Mouse (Mus musculus) embryonic facial prominence, embryonic 15.5 days (tissue): ENCODE measurements at regions not wholly inside any gene's neighbourhood (a gene's known extent, or its start where the extent isn't known, plus 50 kb on each side); places are given as distances from the start of the nearest gene placed in this dataset.

Source experiments
- ATAC-seq: fragments of 200-750 bp; cut with Nextera tagmentation; 2 replicates; pipeline ENCODE4 v1.8.0; 2017; ENCODE audit warnings: low read depth, moderate TSS enrichment; ENCODE audit not compliant: insufficient number of reproducible peaks, low FRiP score, low TSS enrichment
- H3K27ac ChIP-seq: fragments of 300-500 bp; sonication (generic); replicated peaks from 2 replicates; pipeline ENCODE4 v1.5.1; 2015; ENCODE audit warnings: mild to moderate bottlenecking, inconsistent platforms
- H3K27me3 ChIP-seq: fragments of 300-500 bp; sonication (generic); 2 replicates; pipeline ENCODE4 v1.6.1; 2015; ENCODE audit warnings: inconsistent platforms
- H3K36me3 ChIP-seq: fragments of 300-500 bp; sonication (generic); 2 replicates; pipeline ENCODE4 v1.6.1; 2015; ENCODE audit warnings: mild to moderate bottlenecking, inconsistent platforms
- H3K4me1 ChIP-seq: fragments of 300-500 bp; sonication (generic); 2 replicates; pipeline ENCODE4 v1.6.1; 2015; ENCODE audit warnings: inconsistent platforms
- H3K4me2 ChIP-seq: fragments of 300-500 bp; sonication (generic); replicated peaks from 2 replicates; pipeline ENCODE4 v1.6.1; 2015; ENCODE audit warnings: mild to moderate bottlenecking, inconsistent platforms
- H3K4me3 ChIP-seq: fragments of 300-500 bp; sonication (generic); replicated peaks from 2 replicates; pipeline ENCODE4 v1.5.1; 2015; ENCODE audit warnings: mild to moderate bottlenecking, inconsistent platforms
- H3K9ac ChIP-seq: fragments of 300-500 bp; sonication (generic); 2 replicates; pipeline ENCODE4 v1.6.1; 2015; ENCODE audit warnings: inconsistent platforms
- H3K9me3 ChIP-seq: fragments of 300-500 bp; sonication (generic); replicated peaks from 2 replicates; pipeline ENCODE4 v1.6.1; 2016; ENCODE audit warnings: inconsistent platforms
- WGBS: fragments of 180-500 bp; shearing (Covaris S2); methylation state at CpG from one replicate; pipeline ENCODE4 v1.1.7; 2015; 5-methylcytosine and 5-hydroxymethylcytosine counted together

- WGBS = 75% methylated on average over 1 of the region's 1 CpGs
- Histone ChIP-seq H3K36me3 (no peaks in the 10 kb centered on the region), H3K4me1 (no peaks in the 10 kb centered on the region), H3K9me3 (no peaks in the 10 kb centered on the region), H3K4me3 (no peak overlapping the region), H3K27ac (no peak overlapping the region), H3K9ac (no peak overlapping the region), H3K27me3 (no peaks in the 10 kb centered on the region), H3K4me2 (no peak overlapping the region)
- no peak for ATAC-seq
These were observed 478.7 kb downstream of the Pdcd6ip start for GRCm38 (mm10) chr9:113229391-113229790.

- Histone ChIP-seq H3K9me3 (no peaks in the 10 kb centered on the region), H3K4me3 (no peak overlapping the region), H3K27ac (no peak overlapping the region), H3K36me3 (no peaks in the 10 kb centered on the region), H3K4me1 (no peaks in the 10 kb centered on the region), H3K4me2 (no peak overlapping the region), H3K27me3 (no peaks in the 10 kb centered on the region), H3K9ac (no peak overlapping the region)
- ATAC-seq = no peak
- WGBS = 68% methylated on average over 5 of the region's 5 CpGs
These were observed 494.1 kb downstream of the Pdcd6ip start for GRCm38 (mm10) chr9:113213930-113214329.

- Histone ChIP-seq H3K4me2 (no peak overlapping the region), H3K4me1 (no peaks in the 10 kb centered on the region), H3K27ac (no peak overlapping the region), H3K4me3 (no peak overlapping the region), H3K27me3 (no peaks in the 10 kb centered on the region), H3K9ac (no peak overlapping the region), H3K36me3 (no peaks in the 10 kb centered on the region), H3K9me3 (no peaks in the 10 kb centered on the region)
- WGBS = 73% methylated on average over 2 of the region's 2 CpGs
- no peak for ATAC-seq
These were observed 495.7 kb downstream of the Pdcd6ip start for GRCm38 (mm10) chr9:113212389-113212788.

DNA sequence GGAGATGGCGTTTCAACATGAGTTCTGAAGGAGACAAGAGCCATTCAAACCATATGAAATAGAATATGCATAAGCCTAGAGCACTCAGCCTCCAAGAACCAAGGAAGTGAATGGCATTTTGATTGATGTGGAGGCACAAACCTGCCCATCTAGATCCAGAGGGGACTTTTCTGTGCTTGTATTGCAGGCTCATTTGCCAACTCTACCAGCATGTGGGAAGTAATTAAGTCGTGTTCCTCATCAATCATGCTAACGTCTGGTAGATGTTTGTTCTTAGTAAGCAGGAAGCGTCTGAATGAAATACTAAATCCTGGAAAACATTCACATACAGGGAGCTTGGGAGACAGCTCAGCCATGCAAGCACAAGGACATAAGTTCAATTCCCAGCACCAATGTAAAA is 499.9 kb downstream of the Pdcd6ip start:
- 76% methylated on average over 4 of the region's 4 CpGs for WGBS
- ATAC-seq = no peak

GRCm38 (mm10) chr9:113199241-113199640 is 508.8 kb downstream of the Pdcd6ip start:
- ATAC-seq = no peak
- 91% methylated on average over 4 of the region's 4 CpGs for WGBS

More for the DNA sequence above, 499.9 kb downstream of the Pdcd6ip start:
- Histone ChIP-seq H3K27me3 (no peaks in the 10 kb centered on the region), H3K36me3 (no peaks in the 10 kb centered on the region), H3K4me1 (no peaks in the 10 kb centered on the region), H3K4me3 (no peak overlapping the region), H3K9me3 (no peaks in the 10 kb centered on the region), H3K9ac (no peak overlapping the region), H3K4me2 (no peak overlapping the region), H3K27ac (no peak overlapping the region)

GRCm38 (mm10) chr9:113195556-113195955 is 512.5 kb downstream of the Pdcd6ip start:
- 88% methylated on average over 4 of the region's 4 CpGs for WGBS
- ATAC-seq = no peak

More at GRCm38 (mm10) chr9:113199241-113199640, 508.8 kb downstream of the Pdcd6ip start:
- Histone ChIP-seq H3K4me2 (no peak overlapping the region), H3K36me3 (no peaks in the 10 kb centered on the region), H3K27me3 (no peaks in the 10 kb centered on the region), H3K4me3 (no peak overlapping the region), H3K9me3 (no peaks in the 10 kb centered on the region), H3K27ac (no peak overlapping the region), H3K9ac (no peak overlapping the region), H3K4me1 (no peaks in the 10 kb centered on the region)

DNA sequence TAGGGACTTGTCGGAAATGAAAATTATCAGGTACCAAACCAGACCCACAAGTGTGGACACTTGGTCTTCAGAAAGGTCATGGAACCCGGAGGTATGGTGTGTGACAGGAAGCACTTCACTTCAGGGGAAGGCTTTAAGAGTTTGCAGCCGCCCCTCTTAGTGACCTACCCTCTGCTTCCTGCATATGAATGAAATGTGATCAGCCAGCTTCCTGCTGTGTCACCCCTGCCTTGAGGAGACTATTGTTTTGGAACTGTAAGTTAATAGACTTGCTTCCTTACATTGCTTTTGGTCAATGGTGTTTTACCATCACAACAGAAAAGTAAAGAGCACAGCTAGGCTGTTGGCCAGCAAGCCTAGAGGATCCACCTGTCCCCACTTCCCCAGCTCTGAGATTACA is 515.3 kb downstream of the Pdcd6ip start:
- Histone ChIP-seq H3K4me1 (no peaks in the 10 kb centered on the region), H3K27me3 (no peaks in the 10 kb centered on the region), H3K36me3 (no peaks in the 10 kb centered on the region), H3K9me3 (no peaks in the 10 kb centered on the region), H3K4me3 (no peak overlapping the region), H3K27ac (no peak overlapping the region), H3K9ac (no peak overlapping the region), H3K4me2 (no peak overlapping the region)
- no peak for ATAC-seq
- WGBS = 62% methylated on average over 3 of the region's 3 CpGs

More at GRCm38 (mm10) chr9:113195556-113195955, 512.5 kb downstream of the Pdcd6ip start:
- H3K9ac ChIP-seq = no peak overlapping the region
- H3K27ac ChIP-seq = no peak overlapping the region
- H3K4me3 ChIP-seq = no peak overlapping the region
- H3K9me3 ChIP-seq = no peaks in the 10 kb centered on the region
- no peaks in the 10 kb centered on the region for H3K4me1 ChIP-seq
- H3K36me3 ChIP-seq = no peaks in the 10 kb centered on the region
- no peaks in the 10 kb centered on the region for H3K27me3 ChIP-seq
- H3K4me2 ChIP-seq = no peak overlapping the region

- H3K36me3 ChIP-seq = no peaks in the 10 kb centered on the region
- no peak for ATAC-seq
- WGBS = 86% methylated on average over 3 of the region's 3 CpGs
- H3K4me2 ChIP-seq = no peak overlapping the region
- no peaks in the 10 kb centered on the region for H3K27me3 ChIP-seq
- H3K9me3 ChIP-seq = no peaks in the 10 kb centered on the region
- H3K27ac ChIP-seq = no peak overlapping the region
- H3K9ac ChIP-seq = no peak overlapping the region
- H3K4me1 ChIP-seq = no peaks in the 10 kb centered on the region
- H3K4me3 ChIP-seq = no peak overlapping the region
These were observed 516.9 kb downstream of the Pdcd6ip start for GRCm38 (mm10) chr9:113191163-113191562.

- Histone ChIP-seq H3K27me3 (no peaks in the 10 kb centered on the region), H3K4me2 (no peak overlapping the region), H3K4me3 (no peak overlapping the region), H3K9me3 (no peaks in the 10 kb centered on the region), H3K4me1 (no peaks in the 10 kb centered on the region), H3K36me3 (no peaks in the 10 kb centered on the region), H3K27ac (no peak overlapping the region), H3K9ac (no peak overlapping the region)
- no peak for ATAC-seq
- WGBS = 81% methylated on average over 8 of the region's 8 CpGs
These were observed 526.9 kb downstream of the Pdcd6ip start for GRCm38 (mm10) chr9:113181182-113181581.

DNA sequence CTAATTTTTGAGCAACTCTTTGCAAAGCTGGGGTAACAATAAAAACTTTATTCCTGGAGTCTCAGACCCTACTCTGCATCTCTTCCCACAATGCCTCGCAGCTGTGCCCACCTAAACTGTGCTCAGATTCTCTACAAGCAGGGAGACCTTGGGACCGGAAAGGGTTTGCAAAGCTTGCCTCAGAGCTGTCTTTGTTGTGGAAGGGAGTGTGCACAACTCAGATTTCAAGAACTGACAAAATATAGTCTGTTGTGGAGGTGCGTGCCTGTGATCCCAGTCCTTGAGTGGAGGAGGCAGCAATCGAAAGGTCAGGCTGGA is 530.2 kb downstream of the Pdcd6ip start:
- Histone ChIP-seq H3K9ac (no peak overlapping the region), H3K4me2 (no peak overlapping the region), H3K27me3 (no peaks in the 10 kb centered on the region), H3K9me3 (no peaks in the 10 kb centered on the region), H3K27ac (no peak overlapping the region), H3K36me3 (no peaks in the 10 kb centered on the region), H3K4me1 (no peaks in the 10 kb centered on the region), H3K4me3 (no peak overlapping the region)
- ATAC-seq = no peak
- WGBS = 82% methylated on average over 4 of the region's 4 CpGs

- H3K4me2 ChIP-seq = no peak overlapping the region
- no peaks in the 10 kb centered on the region for H3K27me3 ChIP-seq
- H3K9me3 ChIP-seq = no peaks in the 10 kb centered on the region
- H3K36me3 ChIP-seq = no peaks in the 10 kb centered on the region
- no peaks in the 10 kb centered on the region for H3K4me1 ChIP-seq
- H3K4me3 ChIP-seq = no peak overlapping the region
- no peak for ATAC-seq
- no peak overlapping the region for H3K27ac ChIP-seq
- no peak overlapping the region for H3K9ac ChIP-seq
- WGBS = 65% methylated on average over 15 of the region's 15 CpGs
These were observed 530.7 kb downstream of the Pdcd6ip start for GRCm38 (mm10) chr9:113177181-113177917.

DNA sequence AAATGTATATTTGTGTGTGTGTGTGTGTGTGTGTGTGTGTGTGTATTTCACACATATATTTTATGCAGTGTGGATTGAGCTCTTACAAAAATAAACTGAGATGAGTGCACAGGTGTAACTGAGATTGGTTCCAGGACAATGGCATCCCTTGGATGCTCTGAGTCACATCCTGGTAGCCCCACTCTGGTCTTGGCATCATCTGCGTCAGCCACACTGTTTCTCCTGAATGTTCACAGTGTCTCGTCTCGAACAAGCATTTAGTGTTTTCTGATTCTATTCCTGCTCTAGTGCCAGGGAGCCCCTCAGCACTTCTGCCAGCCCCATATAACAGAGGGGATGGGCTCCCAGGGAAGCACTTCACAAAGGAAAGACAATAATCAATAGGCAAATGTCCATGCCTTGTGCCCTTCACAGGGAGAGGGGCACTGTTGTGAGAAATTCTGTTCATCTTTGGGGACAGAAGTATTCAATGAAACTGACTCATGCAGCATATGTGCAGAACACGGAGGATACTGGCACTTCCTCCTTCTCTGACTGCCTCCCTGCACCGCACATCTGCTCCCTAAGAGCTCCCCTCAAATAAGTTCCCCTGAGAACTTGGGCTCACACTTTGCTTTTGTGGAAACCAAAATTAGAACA is 536.2 kb downstream of the Pdcd6ip start:
- WGBS = 77% methylated on average over 5 of the region's 5 CpGs
- Histone ChIP-seq H3K36me3 (no peaks in the 10 kb centered on the region), H3K27ac (no peak overlapping the region), H3K9me3 (no peaks in the 10 kb centered on the region), H3K9ac (no peak overlapping the region), H3K4me2 (no peak overlapping the region), H3K4me1 (no peaks in the 10 kb centered on the region), H3K4me3 (no peak overlapping the region), H3K27me3 (no peaks in the 10 kb centered on the region)
- ATAC-seq = no peak
